Mouse (Mus musculus) Patski (cell line): Measurements from ENCODE around the gene Gm20388. TPM values are rescaled to one million over a fixed set of nuclear protein-coding genes. Genes with fewer than 3 reads are reported as not detected.
"Not testable (repeated sequence)": the region's sequence is repeated elsewhere in the genome, so short reads cannot be mapped to it uniquely, and the experiment has no call there.

Experiments
- ATAC-seq: fragments of 100-300 bp; one replicate; pipeline ENCODE4 v1.8.0; 2021
- CTCF ChIA-PET: fragments of 350-600 bp; sonication (Branson Sonifier 250); formaldehyde crosslinking; loops from one replicate; lab custom pipeline; 2022; ENCODE audit warnings: inconsistent platforms; lab: Charles Lee
- POLR2A ChIA-PET: fragments of 350-600 bp; sonication (Branson Sonifier 250); formaldehyde crosslinking; loops from one replicate; lab custom pipeline; 2022; ENCODE audit warnings: antibody characterized with exemption, inconsistent platforms; lab: Charles Lee
- DNase-seq: peaks from one replicate; pipeline ENCODE4 v3.0.0-alpha.2; 2011; ENCODE audit warnings: low read depth, low spot score
- H3K27me3 ChIP-seq: fragments of 371-371 bp; one replicate; pipeline ENCODE4 v1.5.1; 2021
- CTCF ChIP-seq: fragments of 100-300 bp; IDR thresholded peaks from one replicate; pipeline ENCODE4 v1.5.1; 2021
- in situ Hi-C: fragments of 300-500 bp; cut with MboI; formaldehyde crosslinking; loops from 3 replicates; pipeline ENCODE4 v1.11.1; 2018; ENCODE audit warnings: low pct_unique_long_range_greater_than_20kb, mixed read lengths
- polyA plus RNA-seq: library from polyadenylated mRNA; unstranded; gene quantifications from one replicate; pipeline ENCODE4 v1.2.3, GENCODE M21; 2021

The Gm20388 gene
- polyA plus RNA-seq, 1 experiment from 2014 or later: 86.7 TPM

DNA sequence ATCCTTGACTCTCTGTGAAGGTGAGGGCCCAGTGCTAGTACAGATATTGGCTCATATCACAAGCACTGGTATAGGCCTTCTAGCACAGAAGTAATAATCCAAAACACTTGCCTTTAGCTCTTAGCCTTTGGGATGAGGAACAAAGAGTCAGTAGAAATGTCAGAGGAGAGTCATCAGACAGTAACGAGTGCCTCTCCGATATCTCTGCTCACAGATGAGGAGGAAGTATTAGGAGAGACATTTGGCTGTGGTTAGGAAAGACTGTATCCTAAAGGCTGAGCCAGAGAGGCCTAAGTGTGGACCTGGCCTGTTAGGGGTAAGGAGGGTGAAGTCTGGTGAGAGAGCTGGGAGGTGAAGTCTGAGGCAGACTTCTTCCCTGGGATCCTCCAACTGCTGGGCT lies 3531.1 kb downstream of the Gm20388 start:
- DNase-seq: no peak
- peaks cover 5% of the 10 kb centered on the region for H3K27me3 ChIP-seq
- CTCF ChIA-PET: interaction anchor here (2.0 kb wide), 1 partner anchor 36 kb away, joined by 7 read pairs; the partner anchor contains the start of gene Mc1r
- in situ Hi-C loops: no loop called here
- ATAC-seq: no peak
- POLR2A ChIA-PET: no interaction called here
- TF ChIP-seq CTCF: no peak

- H3K27me3 ChIP-seq: peaks cover 5% of the 10 kb centered on the region
- ATAC-seq: no peak
- ChIA-PET POLR2A (no interaction called here), CTCF (interaction anchor here (1.1 to 2.0 kb wide), 6 partner anchors 10 to 72 kb away, joined by 3 to 7 read pairs (median 5); partner anchors contain the start of genes Mc1r and Tubb3)
- no peak for TF ChIP-seq CTCF
- in situ Hi-C loops: no loop called here
- DNase-seq: no peak
Measured at GRCm38 (mm10) chr8:123442351-123442750, 3531.7 kb downstream of the Gm20388 start.

- peaks cover 5% of the 10 kb centered on the region for H3K27me3 ChIP-seq
- ATAC-seq (peak; percentile 85), DNase-seq (peak; percentile 84)
- POLR2A ChIA-PET: no interaction called here
- peak; percentile 98 for TF ChIP-seq CTCF
- in situ Hi-C loops: no loop called here
- CTCF ChIA-PET: interaction anchor here (0.8 to 2.0 kb wide), 11 partner anchors 9 to 72 kb away, joined by 3 to 7 read pairs (median 4); partner anchors contain the start of genes Mc1r, Tcf25 and Tubb3
Measured at GRCm38 (mm10) chr8:123442871-123443575, 3532.4 kb downstream of the Gm20388 start.

- ATAC-seq (no peak), DNase-seq (no peak)
- in situ Hi-C loops: no loop called here
- peaks cover 3% of the 10 kb centered on the region for H3K27me3 ChIP-seq
- CTCF ChIA-PET: interaction anchor here (0.8 to 2.0 kb wide), 10 partner anchors 9 to 71 kb away, joined by 3 to 7 read pairs (median 4); partner anchors contain the start of genes Mc1r, Tcf25 and Tubb3
- POLR2A ChIA-PET: interaction anchor here (0.5 to 0.9 kb wide), 2 partner anchors 12 to 31 kb away, joined by 3 read pairs; no protein-coding TSS in a partner anchor
- no peak for TF ChIP-seq CTCF
Measured at GRCm38 (mm10) chr8:123443576-123443921, 3532.9 kb downstream of the Gm20388 start.

DNA sequence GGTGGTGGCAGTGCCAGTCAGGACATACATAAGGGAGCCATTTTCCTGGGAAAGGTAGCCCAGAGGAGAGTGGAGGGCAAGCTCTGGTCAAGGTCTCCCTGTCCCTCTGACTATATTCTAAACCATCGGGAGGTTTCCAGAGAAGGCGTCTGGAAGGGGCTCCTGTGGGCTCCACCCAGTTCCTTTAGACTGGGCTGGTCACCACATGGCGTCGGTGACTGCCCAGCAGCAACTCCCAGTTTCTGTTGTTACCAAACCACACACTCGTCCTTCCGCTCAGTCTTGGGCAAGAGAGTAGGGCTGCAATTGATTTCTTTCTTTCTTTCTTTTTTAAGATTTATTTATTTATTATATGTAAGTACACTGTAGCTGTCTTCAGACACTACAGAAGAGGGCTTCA lies 3533.5 kb downstream of the Gm20388 start:
- in situ Hi-C loops: no loop called here
- no peak for DNase-seq
- ATAC-seq: no peak
- no peaks in the 10 kb centered on the region for H3K27me3 ChIP-seq
- no peak for TF ChIP-seq CTCF
- ChIA-PET CTCF (interaction anchor here (1.3 to 1.4 kb wide), 2 partner anchors 10 to 70 kb away, joined by 3 to 4 read pairs; partner anchors contain the start of gene Tcf25), POLR2A (interaction anchor here (0.5 to 0.9 kb wide), 2 partner anchors 11 to 31 kb away, joined by 3 read pairs; no protein-coding TSS in a partner anchor)

- ATAC-seq: no peak
- CTCF ChIA-PET: no interaction called here
- in situ Hi-C loops: no loop called here
- no peak for TF ChIP-seq CTCF
- POLR2A ChIA-PET: no interaction called here
- DNase-seq: no peak
- H3K27me3 ChIP-seq: no peaks in the 10 kb centered on the region
Measured at GRCm38 (mm10) chr8:123445981-123446380, 3535.3 kb downstream of the Gm20388 start.

DNA sequence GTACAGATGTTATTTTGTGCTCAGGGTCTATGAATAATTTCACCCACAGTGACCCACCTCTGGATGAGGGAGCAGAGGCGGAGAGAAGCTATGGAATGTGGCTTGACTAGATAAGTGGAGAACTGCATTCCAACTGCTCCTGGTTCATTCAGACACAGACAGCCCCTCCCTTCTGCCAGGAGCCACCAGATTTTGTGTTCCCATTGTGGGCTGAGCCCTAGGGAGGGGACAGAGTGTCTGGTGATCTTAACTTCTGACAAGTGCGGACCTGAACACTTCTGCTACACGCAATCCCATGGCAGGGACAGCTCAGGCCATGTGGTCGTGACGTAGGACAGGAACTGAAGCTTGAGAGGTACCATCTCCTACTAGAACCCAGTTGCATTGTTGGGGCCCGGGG lies 3536.2 kb downstream of the Gm20388 start:
- no peak for TF ChIP-seq CTCF
- in situ Hi-C loops: no loop called here
- ChIA-PET CTCF (no interaction called here), POLR2A (no interaction called here)
- ATAC-seq: no peak
- no peak for DNase-seq
- no peaks in the 10 kb centered on the region for H3K27me3 ChIP-seq

DNA sequence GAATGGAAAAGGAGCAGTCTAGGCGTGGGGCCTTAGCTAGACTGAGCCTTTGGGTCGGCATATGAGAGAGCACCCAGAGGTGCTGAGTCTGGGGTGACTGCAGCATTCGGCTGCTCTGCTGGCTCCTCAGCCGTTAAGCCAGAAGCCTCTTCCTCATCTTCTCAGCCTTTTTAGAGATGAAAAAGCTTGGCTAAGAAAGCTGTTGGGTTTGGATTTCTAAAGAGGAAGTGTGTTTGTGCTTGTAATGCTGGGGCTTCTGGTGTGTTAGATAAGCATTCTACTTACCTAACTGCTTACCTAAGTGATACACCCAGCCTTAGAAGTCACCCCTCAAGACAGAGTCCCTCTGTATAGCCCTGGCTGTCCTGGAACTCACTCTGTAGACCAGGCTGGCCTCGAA lies 3540.1 kb downstream of the Gm20388 start:
- in situ Hi-C loops: no loop called here

GRCm38 (mm10) chr8:123451747-123452146 lies 3541.1 kb downstream of the Gm20388 start:
- ATAC-seq, H3K27me3 ChIP-seq, DNase-seq, POLR2A ChIA-PET, in situ Hi-C loops: not testable (repeated sequence)
- CTCF ChIA-PET: interaction anchor here (1.3 kb wide), 1 partner anchor 9 kb away, joined by 5 read pairs; no protein-coding TSS in a partner anchor

More for the DNA sequence above, 3540.1 kb downstream of the Gm20388 start:
- DNase-seq (no peak), ATAC-seq (no peak)
- no peaks in the 10 kb centered on the region for H3K27me3 ChIP-seq
- CTCF ChIA-PET: no interaction called here
- no peak for TF ChIP-seq CTCF
- POLR2A ChIA-PET: no interaction called here

GRCm38 (mm10) chr8:123452149-123452548 lies 3541.5 kb downstream of the Gm20388 start:
- H3K27me3 ChIP-seq: no peaks in the 10 kb centered on the region
- no peak for ATAC-seq
- in situ Hi-C loops: no loop called here
- no peak for DNase-seq
- TF ChIP-seq CTCF: no peak
- CTCF ChIA-PET: interaction anchor here (1.3 kb wide), 1 partner anchor 9 kb away, joined by 5 read pairs; no protein-coding TSS in a partner anchor
- POLR2A ChIA-PET: no interaction called here

DNA sequence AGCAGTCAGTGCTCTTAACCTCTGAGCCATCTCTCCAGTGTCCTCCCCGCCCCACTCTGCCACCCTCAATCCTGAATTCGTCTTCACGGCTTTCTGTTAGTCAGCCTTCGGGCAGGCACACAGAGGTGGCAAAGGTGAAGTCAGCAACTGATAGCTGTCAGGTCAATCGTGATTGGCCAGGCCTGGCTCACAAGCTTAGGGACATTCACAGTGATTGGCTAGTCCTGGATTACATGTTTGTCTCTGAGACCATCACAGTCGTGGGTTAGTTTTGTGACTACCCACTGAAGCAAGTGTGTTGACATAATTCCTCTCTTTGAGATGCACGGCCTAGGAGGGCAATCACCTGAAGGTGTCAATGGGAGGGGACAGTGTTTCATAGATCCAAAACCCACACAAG lies 3542.7 kb downstream of the Gm20388 start:
- no peak for TF ChIP-seq CTCF
- no peak for ATAC-seq
- no peaks in the 10 kb centered on the region for H3K27me3 ChIP-seq
- DNase-seq: no peak
- in situ Hi-C loops: no loop called here
- ChIA-PET CTCF (interaction anchor here (1.0 kb wide), 1 partner anchor 10 kb away, joined by 3 read pairs; no protein-coding TSS in a partner anchor), POLR2A (no interaction called here)
